In the genomic region with DNA sequence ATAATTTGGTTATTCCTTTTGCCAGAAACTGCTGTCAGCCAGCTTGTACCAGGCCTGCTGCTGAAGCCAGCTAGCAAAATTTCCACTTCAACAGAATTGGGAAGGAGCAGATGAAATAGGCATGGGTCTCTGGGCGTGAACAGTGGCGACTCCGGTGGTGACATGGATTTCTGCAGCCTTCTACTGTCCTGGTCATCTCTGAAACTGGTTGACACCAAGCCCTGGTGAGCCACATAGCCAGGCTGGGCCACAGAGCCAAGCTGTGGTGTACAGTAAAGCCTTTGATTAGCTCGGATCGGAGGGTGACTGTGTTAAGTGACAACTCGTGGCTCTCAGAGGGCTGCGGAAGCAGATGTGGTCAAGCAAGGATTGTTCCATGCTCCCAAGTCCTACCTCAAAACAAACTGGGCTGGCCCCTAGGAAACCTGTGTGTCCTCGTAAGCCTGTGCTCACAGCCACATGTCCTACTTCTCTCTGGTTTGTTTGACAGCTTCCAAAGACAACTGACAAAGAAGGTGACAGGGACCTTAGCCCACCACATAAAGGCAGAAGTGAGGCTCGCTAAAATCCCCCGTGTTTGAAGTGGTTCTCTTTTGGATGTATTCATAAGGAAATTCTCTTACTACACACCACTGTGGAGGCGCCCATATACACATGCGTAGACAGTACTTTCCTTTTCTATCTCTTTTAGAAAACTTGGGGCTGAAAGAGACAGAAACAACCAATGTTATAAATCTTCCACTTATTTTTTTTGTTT, we compare ENCODE assay signal across 8 mouse cellular contexts. TPM values are rescaled to one million over a fixed set of nuclear protein-coding genes. Genes with fewer than 3 reads are reported as not detected.
A peak's percentile ranks its signal among the peaks of the same experiment; 100 is the strongest.
DNase-seq lines count a peak whose midpoint lies in the region; ATAC-seq and TF ChIP-seq lines count a peak whose summit lies in the region.

No protein-coding gene starts in this region.

- ATAC-seq in lung, embryonic 14.5 days (ENCODE audit: insufficient read depth) = peak; percentile 4; the same call in 1 of the 2 replicates
- no peak for ATAC-seq in forebrain, embryonic 14.5 days
- peak; percentile 84 for ATAC-seq in hindbrain, postnatal 0 days
- ATAC-seq in midbrain, postnatal 0 days (ENCODE audit: low FRiP score) = peak; percentile 76

- H3K4me2 ChIP-seq in lung, embryonic 14.5 days = peak overlapping the region; percentile 55; the same call in 1 of the 2 replicates
- H3K4me2 ChIP-seq in forebrain, embryonic 14.5 days (ENCODE audit: low read length) = peak overlapping the region; percentile 48; the same call in 1 of the 2 replicates
- peak overlapping the region; percentile 46 for H3K4me2 ChIP-seq in hindbrain, postnatal 0 days (ENCODE audit: low read depth, low read length)
- H3K4me2 ChIP-seq in midbrain, postnatal 0 days (ENCODE audit: low read depth, low read length, poor library complexity, severe bottlenecking) = no peak overlapping the region

- no peak overlapping the region for H3K9ac ChIP-seq in lung, embryonic 14.5 days
- peak overlapping the region; percentile 21 for H3K9ac ChIP-seq in forebrain, embryonic 14.5 days (ENCODE audit: low read length)
- no peak overlapping the region for H3K9ac ChIP-seq in hindbrain, postnatal 0 days (replicated peaks; ENCODE audit: low read length)
- no peak overlapping the region for H3K9ac ChIP-seq in midbrain, postnatal 0 days (replicated peaks; ENCODE audit: low read length, poor library complexity, severe bottlenecking)

- peak; percentile 62 for DNase-seq in lung, embryonic 14.5 days
- no peak for DNase-seq in lung, adult 18-20 months
- peak; percentile 35 for DNase-seq in cerebellum, adult 11-12 months
- DNase-seq in forebrain, embryonic 14.5 days (ENCODE audit: low spot score) = no peak
- peak; percentile 79 for DNase-seq in hindbrain, postnatal 0 days (ENCODE audit: low spot score)
- DNase-seq in midbrain, postnatal 0 days (ENCODE audit: low spot score) = no peak
- no peak for DNase-seq in yolk sac, embryonic 10.5 days (ENCODE audit: low spot score)
- DNase-seq in left cerebral cortex, adult 11 months (ENCODE audit: low spot score) = no peak

- no peaks in the 10 kb centered on the region for H3K27me3 ChIP-seq in lung, embryonic 14.5 days (ENCODE audit: insufficient read depth, low read length)
- no peaks in the 10 kb centered on the region for H3K27me3 ChIP-seq in forebrain, embryonic 14.5 days (replicated peaks; ENCODE audit: control insufficient read depth, insufficient read depth, low read length)
- H3K27me3 ChIP-seq in hindbrain, postnatal 0 days (ENCODE audit: insufficient read depth, low read length) = no peaks in the 10 kb centered on the region
- no peaks in the 10 kb centered on the region for H3K27me3 ChIP-seq in midbrain, postnatal 0 days (ENCODE audit: insufficient read depth, low read length)

- H3K4me3 ChIP-seq in lung, embryonic 14.5 days (ENCODE audit: low read depth, low read length) = no peak overlapping the region
- H3K4me3 ChIP-seq in forebrain, embryonic 14.5 days (ENCODE audit: low read depth, low read length) = no peak overlapping the region
- H3K4me3 ChIP-seq in hindbrain, postnatal 0 days (ENCODE audit: low read length) = no peak overlapping the region
- H3K4me3 ChIP-seq in midbrain, postnatal 0 days (ENCODE audit: low read depth, low read length) = no peak overlapping the region

- peak; percentile 59 for TF ChIP-seq CTCF in lung, embryonic 14.5 days (IDR thresholded peaks at IDR 0.05; ENCODE audit: low read depth)
- peak; percentile 67 for TF ChIP-seq CTCF in hindbrain, postnatal 0 days (IDR thresholded peaks at IDR 0.05; ENCODE audit: low read depth)
- peak; percentile 62 for TF ChIP-seq CTCF in midbrain, postnatal 0 days (IDR thresholded peaks at IDR 0.05)

- peak overlapping the region; percentile 95 for H3K27ac ChIP-seq in lung, embryonic 14.5 days (ENCODE audit: low read depth)
- H3K27ac ChIP-seq in forebrain, embryonic 14.5 days (ENCODE audit: low read depth, low read length) = peak overlapping the region; percentile 87
- H3K27ac ChIP-seq in hindbrain, postnatal 0 days = peak overlapping the region; percentile 72; the same call in 1 of the 2 replicates
- peak overlapping the region; percentile 51; the same call in 1 of the 2 replicates for H3K27ac ChIP-seq in midbrain, postnatal 0 days (ENCODE audit: low read depth, low read length)

- peaks cover 39% of the 10 kb centered on the region for H3K4me1 ChIP-seq in lung, embryonic 14.5 days (ENCODE audit: insufficient read depth)
- peaks cover 21% of the 10 kb centered on the region for H3K4me1 ChIP-seq in forebrain, embryonic 14.5 days (ENCODE audit: control insufficient read depth, insufficient read depth, low read length)
- peaks cover 19% of the 10 kb centered on the region; the same call in 1 of the 2 replicates for H3K4me1 ChIP-seq in hindbrain, postnatal 0 days (ENCODE audit: insufficient read depth, low read length)
- H3K4me1 ChIP-seq in midbrain, postnatal 0 days (ENCODE audit: insufficient read depth, low read length) = peaks cover 8% of the 10 kb centered on the region; the same call in 1 of the 2 replicates

- WGBS in lung, embryonic 14.5 days = 54% methylated on average over 12 of the region's 12 CpGs
- WGBS in forebrain, embryonic 14.5 days = 41% methylated on average over 12 of the region's 12 CpGs
- 55% methylated on average over 12 of the region's 12 CpGs for WGBS in hindbrain, postnatal 0 days
- 73% methylated on average over 12 of the region's 12 CpGs for WGBS in midbrain, postnatal 0 days

- H3K9me3 ChIP-seq in lung, embryonic 14.5 days (ENCODE audit: low read depth, low read length) = no peaks in the 10 kb centered on the region
- H3K9me3 ChIP-seq in forebrain, embryonic 14.5 days (replicated peaks; ENCODE audit: control insufficient read depth, low read length) = no peaks in the 10 kb centered on the region
- no peaks in the 10 kb centered on the region for H3K9me3 ChIP-seq in hindbrain, postnatal 0 days (ENCODE audit: low read length)
- H3K9me3 ChIP-seq in midbrain, postnatal 0 days (ENCODE audit: low read length) = no peaks in the 10 kb centered on the region

- no peaks in the 10 kb centered on the region for H3K36me3 ChIP-seq in lung, embryonic 14.5 days (ENCODE audit: insufficient read depth)
- H3K36me3 ChIP-seq in forebrain, embryonic 14.5 days (ENCODE audit: control insufficient read depth, insufficient read depth, low read length) = no peaks in the 10 kb centered on the region
- H3K36me3 ChIP-seq in hindbrain, postnatal 0 days (ENCODE audit: insufficient read depth, low read length) = no peaks in the 10 kb centered on the region
- H3K36me3 ChIP-seq in midbrain, postnatal 0 days (ENCODE audit: insufficient read depth, low read length) = no peaks in the 10 kb centered on the region

RNA-seq across cellular contexts. Expression of a gene that starts 36.5 kb away (rescaled TPM):
- 111 and 114 TPM in 2 replicates for polyA plus RNA-seq in lung, embryonic 14.5 days (2014; fragmentation: Nextera tagmentation; extraction: Ambion mirVana)
- 63.3 and 89.2 TPM in 2 replicates for polyA plus RNA-seq in forebrain, embryonic 14.5 days (2014; fragmentation: Nextera tagmentation; extraction: Ambion mirVana)
- 53.6 and 55.2 TPM in 2 replicates for total RNA-seq in hindbrain, postnatal 0 days (2014; rRNA removed)
- polyA plus RNA-seq in hindbrain, postnatal 0 days (2015; fragmentation: Nextera tagmentation; extraction: Ambion mirVana) = 50.9 and 54.8 TPM in 2 replicates
- total RNA-seq in midbrain, postnatal 0 days (2014; rRNA removed) = 66.2 and 71.1 TPM in 2 replicates
- 67.8 and 74.3 TPM in 2 replicates for polyA plus RNA-seq in midbrain, postnatal 0 days (2015; fragmentation: Nextera tagmentation; extraction: Ambion mirVana)

Comparison
In these comparisons a context has a peak if more than half of its experiments do, and no peak if none do; other contexts are left out.
1. DNase-seq: peak in lung, embryonic 14.5 days (single experiment), cerebellum, adult 11-12 months (single experiment) and hindbrain, postnatal 0 days (single experiment); none in lung, adult 18-20 months (0 of 2), forebrain, embryonic 14.5 days (single experiment), midbrain, postnatal 0 days (single experiment), yolk sac, embryonic 10.5 days (single experiment) and left cerebral cortex, adult 11 months (single experiment).
2. Peak in every context shown above with its lines, with median percentiles within 50 percentile points of each other: H3K27ac ChIP-seq and CTCF ChIP-seq.